Mouse (Mus musculus): Measurements from ENCODE around the gene Tbc1d25. TPM values are rescaled to one million over a fixed set of nuclear protein-coding genes. Genes with fewer than 3 reads are reported as not detected.

Tbc1d25 gene
- total RNA-seq, 2 experiments from 2014 or later = 4.1 to 4.2 TPM

DNA sequence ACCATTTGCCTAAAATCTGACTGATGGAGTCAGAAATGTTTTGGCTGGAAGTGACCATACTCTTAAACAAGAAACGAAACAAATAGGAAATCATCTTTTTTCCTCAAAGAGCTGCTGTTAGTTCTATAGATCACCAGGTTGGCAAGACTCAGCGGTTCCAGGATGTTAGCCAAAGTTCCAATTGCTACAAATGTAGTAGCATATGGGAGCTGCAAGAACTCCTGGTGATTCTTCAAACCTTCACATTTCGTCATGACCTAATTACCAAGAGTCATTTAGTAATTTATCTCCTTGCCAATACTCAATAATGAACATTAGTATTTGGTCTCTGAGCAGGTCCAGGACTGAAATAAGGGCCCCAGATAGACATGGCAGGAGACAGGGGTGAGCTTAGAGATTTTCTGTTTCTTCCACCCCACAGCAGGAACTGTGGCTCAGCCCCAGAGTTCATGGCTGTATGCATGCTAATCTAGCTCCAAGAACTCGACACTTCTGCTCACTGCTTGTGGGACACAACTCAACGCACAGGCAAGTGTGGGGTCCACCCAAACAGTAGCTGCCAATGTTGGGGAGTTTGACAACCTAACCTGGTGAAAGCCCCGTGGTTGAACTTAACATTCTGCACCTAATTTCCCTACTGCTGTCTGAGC is 52.0 kb downstream of the Tbc1d25 start:
- intact Hi-C loops (cut with DNase I) = loop anchor here (10.0 kb wide), 1 partner anchor 209 kb away; the partner anchor contains the start of gene Pcsk1n
- DNase-seq = no peak

DNA sequence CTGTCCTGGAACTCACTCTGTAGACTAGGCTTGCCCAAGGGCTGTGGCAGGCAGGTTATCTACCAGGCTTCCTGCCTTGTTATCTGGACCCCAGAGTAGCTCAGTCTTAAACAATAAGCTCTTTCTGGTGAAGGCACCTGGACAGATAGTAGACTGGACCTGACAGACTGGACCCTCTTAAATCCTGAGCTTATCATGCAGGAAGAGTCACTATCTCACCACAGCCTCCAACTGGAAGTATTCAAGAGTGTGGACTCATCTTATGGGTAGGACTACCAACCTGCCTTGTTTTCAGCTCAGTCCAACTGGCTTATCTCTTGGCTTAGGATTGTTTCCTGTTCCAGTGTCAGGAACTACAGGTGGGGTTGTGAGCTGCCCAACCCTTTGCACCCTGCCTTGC is 58.7 kb downstream of the Tbc1d25 start:
- intact Hi-C loops (cut with DNase I) = no loop called here
- DNase-seq = no peak

DNA sequence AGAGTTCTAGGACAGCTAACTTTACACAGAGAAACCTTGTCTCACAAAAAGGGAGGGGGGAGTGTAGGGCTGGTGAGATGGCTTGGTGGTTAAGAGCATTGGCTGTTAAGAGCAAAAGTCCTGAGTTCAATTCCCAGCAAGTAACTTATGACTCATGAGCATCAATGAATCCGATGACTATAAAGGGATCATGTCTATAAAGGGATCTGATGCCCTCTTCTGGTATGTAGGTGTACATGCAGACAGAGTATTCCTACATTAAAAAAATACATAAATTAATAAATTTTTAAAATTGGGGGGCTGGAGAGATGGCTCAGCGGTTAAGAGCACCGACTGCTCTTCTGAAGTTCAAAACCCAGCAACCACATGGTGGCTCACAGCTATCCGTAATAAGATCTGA is 60.7 kb downstream of the Tbc1d25 start:
- intact Hi-C loops (cut with DNase I) = no loop called here

DNA sequence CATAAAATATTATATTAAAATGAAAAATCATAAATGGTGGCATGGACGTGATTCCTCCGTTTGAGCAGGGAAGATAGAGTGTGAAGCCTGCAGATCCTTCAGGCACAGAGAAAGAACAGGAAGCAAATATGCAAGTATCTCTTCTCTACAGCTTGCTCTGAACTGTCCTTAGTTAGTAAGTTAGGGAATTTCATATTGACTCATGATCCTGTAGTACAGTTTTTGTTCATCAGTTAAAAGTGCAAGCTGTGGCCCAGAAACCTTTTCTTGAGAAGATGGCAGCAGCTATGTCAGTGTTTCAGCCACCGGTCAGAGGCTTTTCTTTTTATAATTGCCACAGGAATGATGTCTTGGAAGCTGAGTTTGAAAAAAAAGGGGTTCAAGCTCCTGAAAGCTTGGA is 71.0 kb downstream of the Tbc1d25 start:
- intact Hi-C loops (cut with DNase I) = no loop called here

More for the DNA sequence above, 60.7 kb downstream of the Tbc1d25 start:
- no peak for DNase-seq

More for the DNA sequence above, 71.0 kb downstream of the Tbc1d25 start:
- no peak for DNase-seq

Other genes with a start within 250 kb of the Tbc1d25 start
- not detected for gene Eras, start 247.6 kb downstream of the Tbc1d25 start, total RNA-seq (2021)
- gene Hdac6, start 228.3 kb downstream of the Tbc1d25 start, total RNA-seq (2021) = 10 to 100 TPM; 13.0 to 14.7 TPM
- gene Gata1, start 198.1 kb downstream of the Tbc1d25 start, total RNA-seq (2021) = not detected
- not detected for gene Glod5, start 157.7 kb downstream of the Tbc1d25 start, total RNA-seq (2021)
- 1 to 10 TPM; 6.0 to 6.7 TPM for gene Suv39h1, start 101.4 kb downstream of the Tbc1d25 start, total RNA-seq (2021)
- gene Was, start 85.7 kb downstream of the Tbc1d25 start, total RNA-seq (2021) = 1 to 10 TPM; 2.7 to 4.0 TPM
- gene Wdr13, start 43.3 kb downstream of the Tbc1d25 start, total RNA-seq (2021) = 10 to 100 TPM; 67.7 to 71.3 TPM
- 100 to 1,000 TPM; 158 to 181 TPM for gene Rbm3, start 30.3 kb downstream of the Tbc1d25 start, total RNA-seq (2021)
- 10 to 100 TPM; 19.0 to 24.7 TPM for gene Ebp, start 17.3 kb upstream of the Tbc1d25 start, total RNA-seq (2021)
- gene Porcn, start 30.3 kb upstream of the Tbc1d25 start, total RNA-seq (2021) = 1 to 10 TPM; 1.8 to 3.7 TPM
- 10 to 100 TPM in 1 of 2 experiments, 1 to 10 TPM in 1; 9.8 to 12.7 TPM for gene Ftsj1, start 76.2 kb upstream of the Tbc1d25 start, total RNA-seq (2021)
- gene Slc38a5, start 95.0 kb upstream of the Tbc1d25 start, total RNA-seq (2021) = 1 to 10 TPM in 1 of 2 experiments, under 1 TPM in 1; 0.78 to 1.6 TPM
- not detected for gene Ssxb10, start 151.2 kb upstream of the Tbc1d25 start, total RNA-seq (2021)
- not detected for gene Ssxb9, start 190.8 kb upstream of the Tbc1d25 start, total RNA-seq (2021)
- gene Ssxb1, start 237.1 kb upstream of the Tbc1d25 start, total RNA-seq (2021) = not detected